Mouse (Mus musculus) myocyte (in vitro differentiated cells): ENCODE measurements around the gene Bicd2.

Experiments used
- MAX ChIP-seq: IDR thresholded peaks from one replicate; pipeline ENCODE4 v1.6.1; 2011; ENCODE audit warnings: low read depth, mild to moderate bottlenecking, control low read depth
- POLR2A ChIP-seq: IDR thresholded peaks from one replicate; pipeline ENCODE4 v1.6.1; 2011; ENCODE audit warnings: low read depth, mild to moderate bottlenecking, control low read depth, moderate library complexity; ENCODE audit not compliant: insufficient read length

DNA sequence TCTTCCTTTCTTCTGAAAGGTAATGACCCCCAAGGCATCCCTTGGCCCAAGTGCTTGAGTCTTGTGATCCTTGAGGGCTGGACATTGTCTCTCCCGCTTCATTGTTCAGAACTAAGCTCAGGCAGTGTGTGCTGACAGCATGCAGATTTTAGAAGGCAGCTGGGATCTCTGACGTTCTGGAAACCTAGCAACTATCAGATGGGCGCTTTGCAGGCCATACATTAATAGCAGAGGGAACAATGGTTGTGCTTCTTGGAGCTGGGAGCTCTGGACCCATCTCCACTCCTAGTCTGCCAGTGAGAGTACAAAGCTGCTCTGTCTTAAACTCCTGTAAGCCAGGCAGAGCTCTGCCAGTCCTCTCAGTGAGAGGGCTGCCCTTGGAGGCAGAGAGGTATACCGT lies 94.8 kb downstream of the Bicd2 start:
- no peak for TF ChIP-seq MAX
- no peak for TF ChIP-seq POLR2A
